Mouse (Mus musculus) E14TG2a.4 (cell line): ENCODE data around the gene Gak.

Experiments used
- CTCF ChIP-seq: conservative IDR thresholded peaks from 2 replicates; pipeline ENCODE4 v1.5.1; 2014; ENCODE audit warnings: low read length
- NANOG ChIP-seq: IDR thresholded peaks from 2 replicates; pipeline ENCODE4 v1.6.1; 2014; ENCODE audit warnings: borderline replicate concordance, low read length, mixed read lengths

DNA sequence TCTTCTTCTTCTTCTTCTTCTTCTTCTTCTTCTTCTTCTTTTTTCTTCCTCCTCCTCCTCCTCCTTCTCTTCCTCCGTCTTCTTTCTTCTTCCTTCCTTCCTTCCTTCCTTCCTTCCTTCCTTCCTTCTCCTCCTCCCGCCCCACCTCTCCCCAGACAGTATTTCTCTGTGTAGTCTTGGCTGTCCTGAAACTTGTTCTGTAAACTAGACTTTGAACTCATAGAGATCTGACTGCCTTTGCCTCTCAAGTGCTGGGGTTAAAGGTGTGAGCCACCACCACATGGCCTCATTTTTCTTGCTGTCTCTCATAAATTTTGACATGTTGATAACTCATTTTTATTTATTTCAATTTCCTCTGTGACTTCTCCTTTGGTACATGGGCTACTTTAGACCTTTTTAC is 67.1 kb downstream of the Gak start:
- TF ChIP-seq CTCF (no peak), NANOG (no peak)
